Mouse (Mus musculus) Patski (cell line): Measurements from ENCODE around the gene Cryzl1. TPM values are rescaled to one million over a fixed set of nuclear protein-coding genes. Genes with fewer than 3 reads are reported as not detected.
"Not testable (repeated sequence)": the region's sequence is repeated elsewhere in the genome, so short reads cannot be mapped to it uniquely, and the experiment has no call there.

Experiments
- ATAC-seq: fragments of 100-300 bp; one replicate; pipeline ENCODE4 v1.8.0; 2021
- CTCF ChIA-PET: fragments of 350-600 bp; sonication (Branson Sonifier 250); formaldehyde crosslinking; loops from one replicate; lab custom pipeline; 2022; ENCODE audit warnings: inconsistent platforms; lab: Charles Lee
- POLR2A ChIA-PET: fragments of 350-600 bp; sonication (Branson Sonifier 250); formaldehyde crosslinking; loops from one replicate; lab custom pipeline; 2022; ENCODE audit warnings: antibody characterized with exemption, inconsistent platforms; lab: Charles Lee
- DNase-seq: peaks from one replicate; pipeline ENCODE4 v3.0.0-alpha.2; 2011; ENCODE audit warnings: low read depth, low spot score
- H3K27me3 ChIP-seq: fragments of 371-371 bp; one replicate; pipeline ENCODE4 v1.5.1; 2021
- CTCF ChIP-seq: fragments of 100-300 bp; IDR thresholded peaks from one replicate; pipeline ENCODE4 v1.5.1; 2021
- in situ Hi-C: fragments of 300-500 bp; cut with MboI; formaldehyde crosslinking; loops from 3 replicates; pipeline ENCODE4 v1.11.1; 2018; ENCODE audit warnings: low pct_unique_long_range_greater_than_20kb, mixed read lengths
- polyA plus RNA-seq: library from polyadenylated mRNA; unstranded; gene quantifications from one replicate; pipeline ENCODE4 v1.2.3, GENCODE M21; 2021

The Cryzl1 gene
- polyA plus RNA-seq, 1 experiment from 2014 or later = 82.3 TPM

GRCm38 (mm10) chr16:91645995-91646602 is 82.7 kb downstream of the Cryzl1 start:
- in situ Hi-C loops = no loop called here
- H3K27me3 ChIP-seq = no peaks in the 10 kb centered on the region
- CTCF ChIA-PET = no interaction called here
- DNase-seq = no peak
- POLR2A ChIA-PET = no interaction called here
- no peak for TF ChIP-seq CTCF
- no peak for ATAC-seq

GRCm38 (mm10) chr16:91645420-91645819 is 83.4 kb downstream of the Cryzl1 start:
- H3K27me3 ChIP-seq, CTCF ChIA-PET, POLR2A ChIA-PET, ATAC-seq, DNase-seq, in situ Hi-C loops: not testable (repeated sequence)

GRCm38 (mm10) chr16:91644901-91645300 is 83.9 kb downstream of the Cryzl1 start:
- ATAC-seq (no peak), DNase-seq (no peak)
- in situ Hi-C loops = no loop called here
- no peaks in the 10 kb centered on the region for H3K27me3 ChIP-seq
- CTCF ChIA-PET = no interaction called here
- no peak for TF ChIP-seq CTCF
- POLR2A ChIA-PET = no interaction called here

GRCm38 (mm10) chr16:91640171-91640570 is 88.6 kb downstream of the Cryzl1 start:
- in situ Hi-C loops = no loop called here
- no peak for TF ChIP-seq CTCF
- H3K27me3 ChIP-seq = no peaks in the 10 kb centered on the region
- CTCF ChIA-PET = no interaction called here
- POLR2A ChIA-PET = no interaction called here
- DNase-seq (no peak), ATAC-seq (no peak)

- DNase-seq (no peak), ATAC-seq (no peak)
- ChIA-PET CTCF (interaction anchor here (1.3 to 1.6 kb wide), 2 partner anchors 8 to 19 kb away, joined by 4 to 5 read pairs; partner anchors contain the start of genes Gart and Son), POLR2A (no interaction called here)
- in situ Hi-C loops = no loop called here
- H3K27me3 ChIP-seq = no peaks in the 10 kb centered on the region
- no peak for TF ChIP-seq CTCF
Measured at GRCm38 (mm10) chr16:91639636-91640035, 89.1 kb downstream of the Cryzl1 start.

Other genes with a start within 250 kb of the Cryzl1 start
- gene Ifnar1, start 243.7 kb downstream of the Cryzl1 start, polyA plus RNA-seq = 60.6 TPM
- gene Ifngr2, start 181.9 kb downstream of the Cryzl1 start, polyA plus RNA-seq = 31.3 TPM
- 59.8 TPM for gene Tmem50b, start 131.2 kb downstream of the Cryzl1 start, polyA plus RNA-seq
- 5.0 TPM for gene Dnajc28, start 109.9 kb downstream of the Cryzl1 start, polyA plus RNA-seq
- gene Gart, start 82.0 kb downstream of the Cryzl1 start, polyA plus RNA-seq = 79.5 TPM
- 151 TPM for gene Son, start 81.5 kb downstream of the Cryzl1 start, polyA plus RNA-seq
- 11.7 TPM for gene Donson, start 40.2 kb downstream of the Cryzl1 start, polyA plus RNA-seq
- gene Itsn1, start 306 bp upstream of the Cryzl1 start, polyA plus RNA-seq = 36.0 TPM